Mouse (Mus musculus) kidney, embryonic 14.5 days (tissue): ENCODE data around the gene Slc4a8. TPM values are rescaled to one million over a fixed set of nuclear protein-coding genes. Genes with fewer than 3 reads are reported as not detected.
"Not testable (repeated sequence)": the region's sequence is repeated elsewhere in the genome, so short reads cannot be mapped to it uniquely, and the experiment has no call there.

Experiments used
- ATAC-seq: fragments of 200-750 bp; cut with Nextera tagmentation; 2 replicates; pipeline ENCODE4 v1.8.0; 2017; ENCODE audit warnings: moderate number of reproducible peaks, mild to moderate bottlenecking, moderate TSS enrichment, moderate library complexity; ENCODE audit not compliant: low FRiP score, low TSS enrichment
- H3K27ac ChIP-seq: fragments of 300-500 bp; sonication (generic); 2 replicates; pipeline ENCODE4 v1.5.1; 2014; ENCODE audit warnings: low read depth, mild to moderate bottlenecking, low read length, moderate library complexity, mixed read lengths
- H3K27me3 ChIP-seq: fragments of 300-500 bp; sonication (generic); 2 replicates; pipeline ENCODE4 v1.6.1; 2014; ENCODE audit warnings: mild to moderate bottlenecking, low read length; ENCODE audit not compliant: control insufficient read depth, insufficient read depth
- H3K36me3 ChIP-seq: fragments of 300-500 bp; sonication (generic); 2 replicates; pipeline ENCODE4 v1.6.1; 2014; ENCODE audit warnings: low read length, mixed read lengths; ENCODE audit not compliant: control insufficient read depth, insufficient read depth
- H3K4me1 ChIP-seq: fragments of 300-500 bp; sonication (generic); 2 replicates; pipeline ENCODE4 v1.6.1; 2014; ENCODE audit warnings: low read length, mixed read lengths; ENCODE audit not compliant: control insufficient read depth, insufficient read depth
- H3K4me2 ChIP-seq: fragments of 300-500 bp; sonication (generic); replicated peaks from 2 replicates; pipeline ENCODE4 v1.6.1; 2014; ENCODE audit warnings: low read depth, mild to moderate bottlenecking, low read length
- H3K4me3 ChIP-seq: fragments of 300-500 bp; sonication (generic); 2 replicates; pipeline ENCODE4 v1.5.1; 2014; ENCODE audit warnings: mild to moderate bottlenecking, low read length
- H3K9ac ChIP-seq: fragments of 300-500 bp; sonication (generic); 2 replicates; pipeline ENCODE4 v1.6.1; 2014; ENCODE audit warnings: low read depth, mild to moderate bottlenecking, low read length, moderate library complexity
- H3K9me3 ChIP-seq: fragments of 300-500 bp; sonication (generic); 2 replicates; pipeline ENCODE4 v1.6.1; 2016; ENCODE audit warnings: low read length; ENCODE audit not compliant: control insufficient read depth
- WGBS: fragments of 180-500 bp; shearing (Covaris S2); extraction: QIAGEN DNeasy Blood & Tissue Kit; methylation state at CpG from one replicate; pipeline ENCODE4 v1.1.7; 2014; 5-methylcytosine and 5-hydroxymethylcytosine counted together
- polyA plus RNA-seq: library from polyadenylated mRNA; unstranded; fragments of >200 nt; fragmentation: Nextera tagmentation; extraction: Ambion mirVana; gene quantifications from 2 replicates; pipeline ENCODE4 v1.2.1, GENCODE M21; 2014

Slc4a8 gene
- polyA plus RNA-seq, 1 experiment from 2014 or later: 8.5 TPM

DNA sequence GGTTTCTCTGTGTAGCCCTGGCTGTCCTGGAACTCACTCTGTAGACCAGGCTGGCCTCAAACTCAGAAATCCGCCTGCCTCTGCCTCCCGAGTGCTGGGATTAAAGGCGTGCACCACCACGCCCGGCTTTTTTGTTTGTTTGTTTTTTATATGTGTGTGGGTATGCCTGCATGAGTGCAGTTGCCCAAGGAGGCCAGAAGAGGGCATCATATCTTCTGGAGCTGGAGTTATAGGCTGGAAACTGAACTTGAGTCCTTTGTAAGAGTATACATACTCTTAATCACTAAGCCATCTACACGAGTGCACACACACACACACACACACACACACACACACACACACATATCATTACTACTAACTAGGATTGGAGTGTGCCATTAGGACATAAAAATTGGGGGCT, 12.3 kb downstream of the Slc4a8 start:
- H3K4me2 ChIP-seq, H3K27ac ChIP-seq, H3K4me3 ChIP-seq, H3K9me3 ChIP-seq, H3K9ac ChIP-seq, ATAC-seq, H3K27me3 ChIP-seq, H3K36me3 ChIP-seq: not testable (repeated sequence)
- WGBS: 97% methylated on average over 6 of the region's 6 CpGs
- peaks cover 19% of the 10 kb centered on the region for H3K4me1 ChIP-seq

- Histone ChIP-seq H3K27ac (no peak overlapping the region), H3K9me3 (no peaks in the 10 kb centered on the region), H3K27me3 (no peaks in the 10 kb centered on the region), H3K36me3 (no peaks in the 10 kb centered on the region), H3K4me1 (peaks cover 26% of the 10 kb centered on the region), H3K4me3 (no peak overlapping the region), H3K4me2 (no peak overlapping the region), H3K9ac (no peak overlapping the region)
- 51% methylated on average over 19 of the region's 19 CpGs for WGBS
- no peak for ATAC-seq
Observed at GRCm38 (mm10) chr15:100775189-100776166, 13.9 kb downstream of the Slc4a8 start.

DNA sequence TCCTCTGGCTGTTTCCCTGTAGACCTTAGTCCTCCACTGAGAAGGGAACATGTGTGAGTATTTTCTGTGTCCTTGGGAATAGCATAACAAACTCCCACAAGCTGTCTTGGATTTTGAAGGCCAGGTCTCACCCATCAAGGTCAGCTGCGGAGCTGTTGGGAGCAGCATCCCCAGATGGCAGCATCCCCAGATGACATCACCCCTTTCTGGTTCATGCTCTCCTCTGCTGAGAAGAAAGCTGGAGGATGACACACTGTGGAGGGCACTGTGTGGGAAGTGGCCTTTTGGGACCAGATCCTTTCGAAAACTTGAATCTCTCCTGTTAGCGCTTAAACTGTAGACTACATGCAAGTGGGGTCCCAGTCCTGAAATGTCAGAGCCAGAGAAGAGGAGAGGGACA, 14.9 kb downstream of the Slc4a8 start:
- WGBS: 81% methylated on average over 3 of the region's 3 CpGs
- Histone ChIP-seq H3K4me1 (peaks cover 26% of the 10 kb centered on the region), H3K4me3 (no peak overlapping the region), H3K27ac (no peak overlapping the region), H3K36me3 (no peaks in the 10 kb centered on the region), H3K9ac (no peak overlapping the region), H3K27me3 (no peaks in the 10 kb centered on the region), H3K4me2 (no peak overlapping the region), H3K9me3 (no peaks in the 10 kb centered on the region)
- ATAC-seq: no peak

GRCm38 (mm10) chr15:100777020-100778016, 15.8 kb downstream of the Slc4a8 start:
- WGBS: 37% methylated on average over 32 of the region's 32 CpGs
- Histone ChIP-seq H3K27ac (no peak overlapping the region), H3K9me3 (no peaks in the 10 kb centered on the region), H3K27me3 (no peaks in the 10 kb centered on the region), H3K4me3 (no peak overlapping the region), H3K4me1 (peaks cover 26% of the 10 kb centered on the region), H3K36me3 (no peaks in the 10 kb centered on the region), H3K9ac (no peak overlapping the region), H3K4me2 (peak overlapping the region; percentile 4; the same call in 1 of the 2 replicates)
- peak; percentile 48; the same call in 1 of the 2 replicates for ATAC-seq

GRCm38 (mm10) chr15:100779896-100780295, 18.3 kb downstream of the Slc4a8 start:
- Histone ChIP-seq H3K27me3 (no peaks in the 10 kb centered on the region), H3K36me3 (no peaks in the 10 kb centered on the region), H3K9ac (no peak overlapping the region), H3K27ac (no peak overlapping the region), H3K4me3 (no peak overlapping the region), H3K4me1 (peaks cover 20% of the 10 kb centered on the region), H3K9me3 (no peaks in the 10 kb centered on the region), H3K4me2 (no peak overlapping the region)
- 50% methylated on average over 10 of the region's 10 CpGs for WGBS
- 0 out of 2 replicates have a peak, but pooled peaks have one; percentile 4 for ATAC-seq

- no peaks in the 10 kb centered on the region for H3K9me3 ChIP-seq
- no peak overlapping the region for H3K4me2 ChIP-seq
- ATAC-seq: no peak
- no peak overlapping the region for H3K4me3 ChIP-seq
- no peaks in the 10 kb centered on the region for H3K27me3 ChIP-seq
- H3K9ac ChIP-seq: no peak overlapping the region
- 92% methylated on average over 13 of the region's 13 CpGs for WGBS
- H3K36me3 ChIP-seq: no peaks in the 10 kb centered on the region; the same call in 1 of the 2 replicates
- H3K27ac ChIP-seq: no peak overlapping the region
- H3K4me1 ChIP-seq: peaks cover 7% of the 10 kb centered on the region
Observed at GRCm38 (mm10) chr15:100783244-100783987, 21.9 kb downstream of the Slc4a8 start.

DNA sequence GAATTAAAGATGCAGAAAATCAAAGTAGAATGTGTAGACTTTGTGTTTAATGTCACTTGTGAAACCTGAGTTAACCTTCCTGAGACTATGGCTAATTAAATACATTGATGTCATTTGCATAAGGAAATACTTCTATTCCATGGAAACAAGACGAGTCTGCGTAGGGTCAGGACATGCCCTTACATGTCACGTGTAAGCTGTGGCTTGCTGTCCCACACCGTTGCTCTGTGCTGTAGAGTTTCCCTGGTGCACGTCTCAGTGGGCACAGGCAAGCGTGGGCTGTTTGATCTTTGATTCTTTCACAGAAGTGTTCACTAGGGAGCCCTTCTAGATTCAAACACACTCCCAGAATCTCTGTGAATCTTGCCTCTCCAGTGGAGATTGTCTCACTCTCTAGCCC, 28.7 kb downstream of the Slc4a8 start:
- Histone ChIP-seq H3K27me3 (no peaks in the 10 kb centered on the region), H3K4me1 (no peaks in the 10 kb centered on the region), H3K4me3 (no peak overlapping the region), H3K4me2 (no peak overlapping the region), H3K36me3 (no peaks in the 10 kb centered on the region; the same call in 1 of the 2 replicates), H3K27ac (no peak overlapping the region), H3K9me3 (no peaks in the 10 kb centered on the region), H3K9ac (no peak overlapping the region)
- ATAC-seq: no peak
- 74% methylated on average over 6 of the region's 6 CpGs for WGBS

DNA sequence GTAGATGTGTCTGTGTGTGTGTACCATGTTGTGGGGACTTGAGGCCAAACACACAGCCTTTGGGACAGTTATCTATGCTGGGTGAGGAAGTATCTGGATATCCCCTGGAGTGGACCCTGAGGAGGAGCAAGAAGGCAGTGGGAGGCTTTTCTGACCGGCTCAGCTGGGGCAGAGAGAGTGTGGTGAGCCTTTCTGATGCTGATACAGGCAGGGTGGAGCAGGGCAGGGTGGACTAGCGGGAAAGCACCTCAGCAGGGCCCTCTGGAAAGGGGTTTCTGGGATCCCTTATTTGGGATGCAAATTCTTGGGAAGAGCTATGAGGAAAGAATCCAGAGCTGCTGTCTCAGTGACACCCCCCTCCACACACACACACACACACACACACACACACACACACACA, 30.8 kb downstream of the Slc4a8 start:
- H3K27me3 ChIP-seq: no peaks in the 10 kb centered on the region
- no peaks in the 10 kb centered on the region; the same call in 1 of the 2 replicates for H3K36me3 ChIP-seq
- WGBS: 47% methylated on average over 2 of the region's 2 CpGs
- no peak overlapping the region for H3K9ac ChIP-seq
- H3K4me1 ChIP-seq: no peaks in the 10 kb centered on the region
- H3K9me3 ChIP-seq: no peaks in the 10 kb centered on the region
- no peak overlapping the region for H3K4me2 ChIP-seq
- H3K4me3 ChIP-seq: no peak overlapping the region
- no peak overlapping the region for H3K27ac ChIP-seq
- ATAC-seq: no peak
